Mouse (Mus musculus): ENCODE data around the gene Hist1h4b.

DNA sequence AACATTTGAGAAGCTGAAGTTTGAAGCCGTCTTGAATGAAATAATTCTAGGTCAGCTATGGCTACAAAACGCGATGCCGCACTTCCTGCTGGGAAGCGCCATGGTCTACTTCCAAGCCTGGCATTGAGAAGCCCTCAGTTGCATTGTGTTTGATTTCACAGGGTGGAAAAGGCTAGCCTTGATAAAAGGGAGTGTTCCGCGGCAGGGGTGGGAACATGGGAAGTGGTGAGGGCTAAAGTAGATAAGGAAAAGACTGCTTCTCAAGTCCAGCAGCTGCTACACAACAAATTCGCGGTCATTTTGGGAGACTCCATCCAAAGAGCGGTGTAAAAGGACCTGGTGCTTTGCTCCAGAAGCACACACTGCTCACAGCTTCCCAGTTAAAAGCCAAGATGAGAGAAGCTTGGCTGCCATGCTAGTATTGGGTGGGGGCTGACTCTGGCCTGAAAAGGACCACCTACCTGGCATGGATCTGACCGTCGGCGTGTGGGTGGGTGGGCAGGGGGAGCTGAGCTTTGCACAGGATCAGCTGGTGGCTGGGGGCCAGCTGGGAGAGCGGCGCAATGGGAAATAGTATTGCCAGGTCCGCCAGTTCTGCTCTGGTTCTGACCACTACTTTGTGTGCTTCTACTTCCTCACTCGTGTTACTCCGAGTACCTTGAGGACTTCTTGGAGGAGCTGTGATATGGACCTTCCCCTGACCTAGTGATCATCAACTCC lies 28.2 kb upstream of the Hist1h4b start:
- TF ChIP-seq CTCF (IDR thresholded peaks at IDR 0.05; ENCODE audit: control insufficient read depth, insufficient read depth, insufficient read length) (no peak), MYOG (IDR thresholded peaks at IDR 0.05; ENCODE audit: control insufficient read depth, extremely low read depth, insufficient read length) (no peak), MAX (IDR thresholded peaks at IDR 0.05) (no peak), USF1 (IDR thresholded peaks at IDR 0.05; ENCODE audit: low read depth) (no peak), FOSL1 (IDR thresholded peaks at IDR 0.05; ENCODE audit: insufficient read depth, low read length, poor library complexity, severe bottlenecking) (no peak)

Data from C2C12 (cell line).